Mouse (Mus musculus) heart, embryonic 12.5 days (tissue): ENCODE measurements at regions not wholly inside any gene's neighbourhood (a gene's known extent, or its start where the extent isn't known, plus 50 kb on each side); places are given as distances from the start of the nearest gene placed in this dataset.

Experiments
- ATAC-seq: fragments of 200-750 bp; cut with Nextera tagmentation; 2 replicates; pipeline ENCODE4 v1.8.0; 2017; ENCODE audit warnings: moderate TSS enrichment, moderate library complexity; ENCODE audit not compliant: insufficient number of reproducible peaks, low FRiP score
- H3K27ac ChIP-seq: fragments of 300-500 bp; sonication (generic); 2 replicates; pipeline ENCODE4 v1.5.1; 2016; ENCODE audit warnings: mild to moderate bottlenecking, moderate library complexity; ENCODE audit not compliant: poor library complexity, severe bottlenecking
- H3K27me3 ChIP-seq: fragments of 300-500 bp; sonication (generic); replicated peaks from 2 replicates; pipeline ENCODE4 v1.6.1; 2016; ENCODE audit warnings: mild to moderate bottlenecking, moderate library complexity
- H3K36me3 ChIP-seq: fragments of 300-500 bp; sonication (generic); 2 replicates; pipeline ENCODE4 v1.6.1; 2016; ENCODE audit warnings: mild to moderate bottlenecking, moderate library complexity
- H3K4me1 ChIP-seq: fragments of 300-500 bp; sonication (generic); replicated peaks from 2 replicates; pipeline ENCODE4 v1.6.1; 2016; ENCODE audit warnings: mild to moderate bottlenecking
- H3K4me2 ChIP-seq: fragments of 300-500 bp; sonication (generic); 2 replicates; pipeline ENCODE4 v1.6.1; 2016; ENCODE audit warnings: mild to moderate bottlenecking, moderate library complexity
- H3K4me3 ChIP-seq: fragments of 300-500 bp; sonication (generic); 2 replicates; pipeline ENCODE4 v1.5.1; 2016; ENCODE audit warnings: mild to moderate bottlenecking
- H3K9ac ChIP-seq: fragments of 300-500 bp; sonication (generic); 2 replicates; pipeline ENCODE4 v1.6.1; 2016; ENCODE audit warnings: mild to moderate bottlenecking, moderate library complexity
- H3K9me3 ChIP-seq: fragments of 300-500 bp; sonication (generic); replicated peaks from 2 replicates; pipeline ENCODE4 v1.6.1; 2016; ENCODE audit warnings: mild to moderate bottlenecking, moderate library complexity
- WGBS: fragments of 180-500 bp; shearing (Covaris S2); methylation state at CpG from one replicate; pipeline ENCODE4 v1.1.7; 2016; 5-methylcytosine and 5-hydroxymethylcytosine counted together

GRCm38 (mm10) chr3:18941301-18942177 is 686.9 kb downstream of the 1700064H15Rik start:
- WGBS = 82% methylated on average over 11 of the region's 11 CpGs
- no peak for ATAC-seq
- H3K4me2 ChIP-seq = no peak overlapping the region

DNA sequence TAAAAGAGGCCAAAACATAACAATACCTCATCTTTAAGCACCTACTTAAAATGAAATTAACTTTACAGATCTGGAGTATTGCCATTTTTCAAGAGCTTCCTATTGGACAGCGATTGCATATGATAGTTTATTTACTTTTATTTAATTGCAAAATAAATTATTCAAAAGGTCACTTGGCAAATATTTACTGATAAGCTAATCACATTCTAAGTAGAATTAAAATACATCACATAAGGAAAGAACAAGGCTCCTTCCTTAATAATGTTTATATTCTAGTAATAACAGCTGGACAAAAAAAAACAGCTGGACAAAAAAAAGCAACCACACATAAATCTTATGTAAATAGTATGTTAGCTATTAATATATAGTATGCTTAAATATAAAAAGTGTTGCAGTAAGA is 668.1 kb downstream of the 1700064H15Rik start:
- Histone ChIP-seq H3K4me1 (no peaks in the 10 kb centered on the region), H3K27me3 (no peaks in the 10 kb centered on the region), H3K27ac (no peak overlapping the region), H3K9me3 (no peaks in the 10 kb centered on the region), H3K4me2 (no peak overlapping the region), H3K9ac (no peak overlapping the region), H3K36me3 (no peaks in the 10 kb centered on the region), H3K4me3 (no peak overlapping the region)
- no peak for ATAC-seq
- 77% methylated on average over 1 of the region's 1 CpGs for WGBS

More at GRCm38 (mm10) chr3:18941301-18942177, 686.9 kb downstream of the 1700064H15Rik start:
- Histone ChIP-seq H3K4me3 (no peak overlapping the region), H3K27me3 (peaks cover 8% of the 10 kb centered on the region), H3K9ac (no peak overlapping the region), H3K36me3 (no peaks in the 10 kb centered on the region), H3K9me3 (no peaks in the 10 kb centered on the region), H3K27ac (no peak overlapping the region), H3K4me1 (no peaks in the 10 kb centered on the region)

- no peak overlapping the region for H3K27ac ChIP-seq
- no peak overlapping the region for H3K4me2 ChIP-seq
- no peaks in the 10 kb centered on the region for H3K9me3 ChIP-seq
- H3K27me3 ChIP-seq = no peaks in the 10 kb centered on the region
- no peak for ATAC-seq
- no peaks in the 10 kb centered on the region for H3K36me3 ChIP-seq
- H3K9ac ChIP-seq = no peak overlapping the region
- H3K4me1 ChIP-seq = no peaks in the 10 kb centered on the region
- 79% methylated on average over 3 of the region's 3 CpGs for WGBS
- H3K4me3 ChIP-seq = no peak overlapping the region
Measured at GRCm38 (mm10) chr3:18988662-18989061, 639.8 kb downstream of the 1700064H15Rik start.

- no peak overlapping the region for H3K4me2 ChIP-seq
- ATAC-seq = no peak
- no peaks in the 10 kb centered on the region for H3K27me3 ChIP-seq
- H3K9ac ChIP-seq = no peak overlapping the region
- WGBS = 54% methylated on average over 13 of the region's 13 CpGs
- H3K4me1 ChIP-seq = no peaks in the 10 kb centered on the region
- H3K36me3 ChIP-seq = no peaks in the 10 kb centered on the region
- H3K4me3 ChIP-seq = no peak overlapping the region
- no peak overlapping the region for H3K27ac ChIP-seq
- no peaks in the 10 kb centered on the region for H3K9me3 ChIP-seq
Measured at GRCm38 (mm10) chr3:18989577-18990240, 638.8 kb downstream of the 1700064H15Rik start.

- Histone ChIP-seq H3K9me3 (no peaks in the 10 kb centered on the region), H3K36me3 (no peaks in the 10 kb centered on the region), H3K27me3 (no peaks in the 10 kb centered on the region), H3K4me2 (no peak overlapping the region), H3K4me3 (no peak overlapping the region), H3K27ac (no peak overlapping the region), H3K9ac (no peak overlapping the region), H3K4me1 (no peaks in the 10 kb centered on the region)
- 76% methylated on average over 5 of the region's 5 CpGs for WGBS
- no peak for ATAC-seq
Measured at GRCm38 (mm10) chr3:19000179-19000578, 628.3 kb downstream of the 1700064H15Rik start.

DNA sequence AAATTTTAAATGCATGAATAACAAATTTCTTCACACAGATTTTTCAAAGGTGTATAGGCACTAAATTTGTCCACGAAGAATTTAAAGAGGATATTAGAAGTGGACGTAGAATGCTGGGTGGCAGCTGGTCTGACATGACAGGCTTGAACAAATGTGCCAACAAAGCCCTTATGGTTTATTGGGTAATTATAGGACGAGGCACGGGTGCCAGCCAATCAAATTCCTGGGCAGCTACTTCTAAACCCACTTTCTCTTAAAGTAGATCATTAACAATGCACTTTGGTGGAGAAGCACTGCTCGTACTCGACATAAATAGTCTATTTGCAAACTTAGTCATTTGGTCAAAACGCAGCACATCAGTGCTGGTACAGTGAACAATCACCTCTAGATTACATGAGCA is 626.4 kb downstream of the 1700064H15Rik start:
- whole genome bisulfite sequencing = 77% methylated on average over 7 of the region's 7 CpGs
- Histone ChIP-seq H3K27me3 (no peaks in the 10 kb centered on the region), H3K27ac (no peak overlapping the region), H3K4me3 (no peak overlapping the region), H3K4me1 (no peaks in the 10 kb centered on the region), H3K9ac (no peak overlapping the region), H3K4me2 (no peak overlapping the region), H3K36me3 (no peaks in the 10 kb centered on the region), H3K9me3 (no peaks in the 10 kb centered on the region)
- ATAC-seq = no peak

DNA sequence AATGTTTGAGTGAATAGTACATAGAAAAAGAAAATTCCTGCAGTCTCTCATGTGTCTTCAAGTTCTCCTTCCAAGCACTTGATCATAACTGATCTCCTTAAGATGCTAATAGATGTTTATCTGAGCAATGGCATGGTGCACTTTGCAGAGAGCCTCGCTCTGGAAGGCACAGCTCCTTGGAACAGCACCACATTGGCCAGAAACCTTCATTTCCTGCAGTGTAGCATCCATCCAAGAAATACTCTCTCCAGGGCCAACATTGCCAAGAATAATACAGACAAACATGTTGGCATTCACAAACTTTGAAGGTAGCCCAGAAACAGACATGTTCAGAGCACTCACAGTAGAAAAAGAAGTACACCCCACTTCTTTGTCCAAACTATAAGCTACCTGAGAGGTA is 623.7 kb downstream of the 1700064H15Rik start:
- H3K27ac ChIP-seq = no peak overlapping the region
- 63% methylated on average over 1 of the region's 1 CpGs for WGBS
- H3K4me1 ChIP-seq = no peaks in the 10 kb centered on the region
- H3K27me3 ChIP-seq = no peaks in the 10 kb centered on the region
- H3K4me3 ChIP-seq = no peak overlapping the region
- H3K9me3 ChIP-seq = no peaks in the 10 kb centered on the region
- H3K9ac ChIP-seq = no peak overlapping the region
- H3K36me3 ChIP-seq = no peaks in the 10 kb centered on the region
- H3K4me2 ChIP-seq = no peak overlapping the region
- ATAC-seq = no peak

- Histone ChIP-seq H3K36me3 (no peaks in the 10 kb centered on the region), H3K9me3 (no peaks in the 10 kb centered on the region), H3K4me1 (no peaks in the 10 kb centered on the region), H3K4me2 (no peak overlapping the region), H3K27me3 (no peaks in the 10 kb centered on the region), H3K9ac (no peak overlapping the region), H3K4me3 (no peak overlapping the region), H3K27ac (no peak overlapping the region)
- 55% methylated on average over 3 of the region's 3 CpGs for WGBS
- ATAC-seq = no peak
Measured at GRCm38 (mm10) chr3:19044566-19044965, 583.9 kb downstream of the 1700064H15Rik start.

- Histone ChIP-seq H3K9ac (no peak overlapping the region), H3K9me3 (no peaks in the 10 kb centered on the region), H3K27me3 (no peaks in the 10 kb centered on the region), H3K27ac (no peak overlapping the region), H3K4me1 (no peaks in the 10 kb centered on the region), H3K36me3 (no peaks in the 10 kb centered on the region), H3K4me2 (no peak overlapping the region), H3K4me3 (no peak overlapping the region)
- no peak for ATAC-seq
Measured at GRCm38 (mm10) chr3:19045933-19046332, 582.5 kb downstream of the 1700064H15Rik start.

- no peak overlapping the region for H3K9ac ChIP-seq
- WGBS = 54% methylated on average over 1 of the region's 1 CpGs
Measured at GRCm38 (mm10) chr3:19046610-19047009, 581.9 kb downstream of the 1700064H15Rik start.

DNA sequence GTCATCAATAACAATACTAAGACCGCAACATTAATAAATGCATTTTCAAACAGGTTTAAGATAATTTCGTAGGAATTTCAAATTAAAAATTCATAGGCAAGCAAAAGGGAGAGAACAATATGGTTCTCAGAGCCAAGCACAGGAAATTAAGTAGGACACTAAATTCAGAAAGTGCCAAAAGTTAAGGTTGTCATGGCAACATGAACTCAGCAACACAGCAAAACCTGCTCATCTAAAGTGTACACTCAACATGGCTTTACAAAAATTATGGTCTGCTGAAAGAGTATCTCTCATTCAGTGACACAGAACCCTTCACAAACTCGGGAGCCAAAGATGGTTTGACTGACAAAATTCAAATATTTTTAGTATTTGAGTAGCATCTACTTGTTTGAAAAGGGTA is 572.5 kb downstream of the 1700064H15Rik start:
- H3K9me3 ChIP-seq = no peaks in the 10 kb centered on the region
- no peak overlapping the region for H3K9ac ChIP-seq
- H3K27ac ChIP-seq = no peak overlapping the region
- ATAC-seq = no peak
- no peak overlapping the region for H3K4me2 ChIP-seq
- 68% methylated on average over 3 of the region's 3 CpGs for WGBS
- H3K27me3 ChIP-seq = no peaks in the 10 kb centered on the region
- peaks cover 4% of the 10 kb centered on the region for H3K4me1 ChIP-seq
- H3K4me3 ChIP-seq = no peak overlapping the region
- H3K36me3 ChIP-seq = no peaks in the 10 kb centered on the region

More at GRCm38 (mm10) chr3:19046610-19047009, 581.9 kb downstream of the 1700064H15Rik start:
- H3K27ac ChIP-seq = no peak overlapping the region
- no peaks in the 10 kb centered on the region for H3K9me3 ChIP-seq
- no peak overlapping the region for H3K4me2 ChIP-seq
- H3K4me1 ChIP-seq = no peaks in the 10 kb centered on the region
- no peaks in the 10 kb centered on the region for H3K27me3 ChIP-seq
- no peak overlapping the region for H3K4me3 ChIP-seq
- ATAC-seq = no peak
- H3K36me3 ChIP-seq = no peaks in the 10 kb centered on the region
